Mouse (Mus musculus) limb, embryonic 11.5 days (tissue): Measurements from ENCODE around the gene Tk1. TPM values are rescaled to one million over a fixed set of nuclear protein-coding genes. Genes with fewer than 3 reads are reported as not detected.

Experiments
- ATAC-seq: fragments of 200-750 bp; cut with Nextera tagmentation; 2 replicates; pipeline ENCODE4 v1.8.0; 2017; ENCODE audit warnings: low read depth; ENCODE audit not compliant: insufficient number of reproducible peaks, low FRiP score, low TSS enrichment
- DNase-seq: peaks from one replicate; pipeline ENCODE4 v3.0.0-alpha.2; 2015; ENCODE audit warnings: low spot score
- H3K27ac ChIP-seq: fragments of 300-500 bp; sonication (generic); replicated peaks from 2 replicates; pipeline ENCODE4 v1.5.1; 2014; ENCODE audit warnings: low read depth, mild to moderate bottlenecking, low read length
- H3K27me3 ChIP-seq: fragments of 300-500 bp; sonication (generic); 2 replicates; pipeline ENCODE4 v1.6.1; 2014; ENCODE audit warnings: mild to moderate bottlenecking, low read length, mixed read lengths; ENCODE audit not compliant: control insufficient read depth, insufficient read depth
- H3K36me3 ChIP-seq: fragments of 300-500 bp; sonication (generic); 2 replicates; pipeline ENCODE4 v1.6.1; 2014; ENCODE audit warnings: mild to moderate bottlenecking, low read length, moderate library complexity, mixed read lengths; ENCODE audit not compliant: control insufficient read depth, insufficient read depth
- H3K4me1 ChIP-seq: fragments of 300-500 bp; sonication (generic); 2 replicates; pipeline ENCODE4 v1.6.1; 2014; ENCODE audit warnings: low read length, mixed read lengths; ENCODE audit not compliant: control insufficient read depth, insufficient read depth
- H3K4me2 ChIP-seq: fragments of 300-500 bp; sonication (generic); 2 replicates; pipeline ENCODE4 v1.6.1; 2014; ENCODE audit warnings: low read depth, mild to moderate bottlenecking, moderate library complexity; ENCODE audit not compliant: severe bottlenecking
- H3K4me3 ChIP-seq: fragments of 300-500 bp; sonication (generic); 2 replicates; pipeline ENCODE4 v1.5.1; 2014; ENCODE audit warnings: low read depth, low read length
- H3K9ac ChIP-seq: fragments of 300-500 bp; sonication (generic); 2 replicates; pipeline ENCODE4 v1.6.1; 2014; ENCODE audit warnings: mild to moderate bottlenecking, low read length
- H3K9me3 ChIP-seq: fragments of 300-500 bp; sonication (generic); 2 replicates; pipeline ENCODE4 v1.6.1; 2016; ENCODE audit warnings: low read length; ENCODE audit not compliant: control insufficient read depth
- WGBS: fragments of 180-500 bp; shearing (Covaris S2); extraction: QIAGEN DNeasy Blood & Tissue Kit; methylation state at CpG from one replicate; pipeline ENCODE4 v1.1.7; 2014; 5-methylcytosine and 5-hydroxymethylcytosine counted together
- polyA plus RNA-seq: library from polyadenylated mRNA; unstranded; fragments of >200 nt; fragmentation: Nextera tagmentation; extraction: Ambion mirVana; gene quantifications from 2 replicates; pipeline ENCODE4 v1.2.1, GENCODE M21; 2014

The Tk1 gene
- polyA plus RNA-seq, 1 experiment from 2014 or later, result 138 TPM

DNA sequence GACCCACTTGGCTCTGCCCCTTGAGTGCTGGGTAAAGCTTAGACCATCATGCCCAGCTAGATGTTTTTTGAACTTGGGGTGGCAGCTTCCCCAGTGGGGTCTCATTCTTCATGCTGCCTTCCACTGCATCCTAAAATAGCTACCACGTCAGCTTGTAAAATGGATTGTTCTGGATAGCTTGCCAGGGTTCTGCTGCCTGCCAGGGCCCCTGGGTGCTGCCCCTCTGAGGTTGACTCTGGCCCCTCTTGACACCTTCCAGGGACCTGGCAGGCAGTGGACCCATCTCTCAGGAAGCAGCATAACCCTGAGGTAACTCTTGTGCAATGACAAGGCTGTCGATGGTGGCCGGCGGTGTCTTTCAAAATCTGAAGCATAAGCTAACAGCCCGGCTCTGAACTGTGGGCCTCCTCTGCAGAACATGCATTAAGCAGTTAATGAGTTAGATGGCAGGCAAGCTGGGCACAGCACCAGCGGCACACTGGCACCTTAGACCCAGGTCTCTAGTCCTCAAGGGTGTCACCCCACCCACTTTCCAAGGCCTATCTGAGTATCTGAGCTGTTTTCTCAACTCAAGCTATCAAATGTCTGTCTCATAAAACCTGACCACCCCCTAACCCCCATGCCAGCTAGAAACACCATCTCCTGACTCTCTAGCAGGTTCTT, 11.1 kb downstream of the Tk1 start:
- WGBS, result 97% methylated on average over 6 of the region's 6 CpGs
- H3K36me3 ChIP-seq, result peaks cover 34% of the 10 kb centered on the region

GRCm38 (mm10) chr11:117813867-117814266, 12.0 kb downstream of the Tk1 start:
- H3K27ac ChIP-seq, result no peak overlapping the region
- H3K4me2 ChIP-seq, result no peak overlapping the region
- H3K4me1 ChIP-seq, result peaks cover 10% of the 10 kb centered on the region
- no peaks in the 10 kb centered on the region for H3K9me3 ChIP-seq
- no peak overlapping the region for H3K9ac ChIP-seq
- H3K4me3 ChIP-seq, result no peak overlapping the region
- WGBS, result 83% methylated on average over 5 of the region's 5 CpGs
- H3K27me3 ChIP-seq, result no peaks in the 10 kb centered on the region
- H3K36me3 ChIP-seq, result peaks cover 31% of the 10 kb centered on the region
- ATAC-seq (no peak), DNase-seq (no peak)

More for the DNA sequence above, 11.1 kb downstream of the Tk1 start:
- no peak for ATAC-seq
- no peak overlapping the region for H3K27ac ChIP-seq
- H3K27me3 ChIP-seq, result no peaks in the 10 kb centered on the region
- DNase-seq, result no peak
- H3K4me3 ChIP-seq, result no peak overlapping the region
- peaks cover 10% of the 10 kb centered on the region for H3K4me1 ChIP-seq
- H3K4me2 ChIP-seq, result no peak overlapping the region
- H3K9me3 ChIP-seq, result no peaks in the 10 kb centered on the region
- no peak overlapping the region for H3K9ac ChIP-seq

GRCm38 (mm10) chr11:117810401-117811046, 15.4 kb downstream of the Tk1 start:
- ATAC-seq (peak; percentile 77), DNase-seq (peak; percentile 88)
- peak overlapping the region; percentile 62 for H3K4me3 ChIP-seq
- H3K4me1 ChIP-seq, result peaks cover 10% of the 10 kb centered on the region
- peaks cover 23% of the 10 kb centered on the region for H3K36me3 ChIP-seq
- peak overlapping the region; percentile 99 for H3K4me2 ChIP-seq
- no peaks in the 10 kb centered on the region for H3K9me3 ChIP-seq
- no peak overlapping the region for H3K27ac ChIP-seq
- H3K9ac ChIP-seq, result peak overlapping the region; percentile 43; the same call in 1 of the 2 replicates
- no peaks in the 10 kb centered on the region for H3K27me3 ChIP-seq
- under 1% methylated on average over 21 of the region's 21 CpGs for WGBS

DNA sequence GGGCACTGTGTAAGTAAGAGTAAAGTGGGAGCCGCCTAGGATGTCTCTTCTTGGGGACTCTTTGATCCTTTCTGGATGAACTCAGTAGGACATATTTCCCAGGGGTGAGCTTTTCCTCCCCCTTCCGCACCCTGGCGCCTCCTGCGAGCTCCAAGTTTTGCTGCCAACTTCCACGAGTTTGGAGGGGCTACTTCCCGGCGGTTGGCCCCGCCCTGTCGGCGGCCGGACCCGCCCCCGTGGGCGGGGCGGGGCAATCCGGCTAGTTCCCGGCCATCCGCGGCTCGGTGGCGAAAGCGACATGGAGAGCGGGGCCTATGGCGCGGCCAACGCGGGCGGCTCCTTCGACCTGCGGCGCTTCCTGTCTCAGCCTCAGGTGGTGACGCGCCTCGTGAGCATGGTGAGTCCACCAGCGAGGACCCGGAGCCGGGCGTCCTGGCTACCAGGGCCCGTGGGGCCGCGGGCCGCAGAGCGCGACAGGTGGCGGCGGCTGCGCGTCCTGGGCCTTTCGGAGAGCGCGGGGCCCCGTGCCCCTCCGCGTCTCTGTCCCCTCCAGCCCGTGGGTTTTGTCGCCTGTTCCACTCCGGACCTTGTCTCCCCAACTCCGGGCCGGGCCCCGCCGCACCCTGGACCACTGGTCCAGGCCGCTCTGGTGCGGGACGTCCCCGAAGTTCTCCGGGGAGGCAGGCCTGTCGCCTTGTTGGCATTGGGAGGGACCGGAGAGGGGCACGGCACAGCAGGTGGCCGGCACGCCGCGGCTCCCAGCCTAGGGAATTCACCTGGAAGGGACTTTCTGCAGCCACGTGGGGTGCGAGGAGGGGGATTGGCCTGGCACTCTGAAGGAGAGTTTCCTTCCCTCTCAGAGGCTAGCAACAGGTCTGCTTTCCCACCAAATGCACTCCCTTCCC, 16.2 kb downstream of the Tk1 start, which contains the start of the genes Gm20708 and Syngr2:
Gene Gm20708, plus strand, starts transcription at position 262 of the 905 bp plus-strand sequence.
Gene Syngr2, plus strand, starts transcription at position 262 of the 905 bp plus-strand sequence.
- Histone ChIP-seq H3K27me3 (no peaks in the 10 kb centered on the region), H3K36me3 (peaks cover 20% of the 10 kb centered on the region), H3K4me2 (peak within 1 kb of the TSS; percentile 99), H3K4me3 (peak within 1 kb of the TSS; percentile 62), H3K4me1 (peaks cover 10% of the 10 kb centered on the region), H3K9ac (peak within 1 kb of the TSS; percentile 43; the same call in 1 of the 2 replicates), H3K27ac (no peak within 1 kb of the TSS), H3K9me3 (no peaks in the 10 kb centered on the region)
- ATAC-seq (peak; percentile 45; the same call in 1 of the 2 replicates), DNase-seq (peak; percentile 83)
- WGBS, result under 1% methylated on average over 73 of the region's 75 CpGs

GRCm38 (mm10) chr11:117806781-117807180, 19.1 kb downstream of the Tk1 start:
- ATAC-seq (no peak), DNase-seq (no peak)
- 92% methylated on average over 6 of the region's 6 CpGs for WGBS
- Histone ChIP-seq H3K9ac (no peak overlapping the region), H3K36me3 (peaks cover 2% of the 10 kb centered on the region; the same call in 1 of the 2 replicates), H3K4me2 (no peak overlapping the region), H3K4me1 (peaks cover 10% of the 10 kb centered on the region), H3K27me3 (no peaks in the 10 kb centered on the region), H3K27ac (no peak overlapping the region), H3K9me3 (no peaks in the 10 kb centered on the region), H3K4me3 (no peak overlapping the region)

- Histone ChIP-seq H3K36me3 (peaks cover 2% of the 10 kb centered on the region; the same call in 1 of the 2 replicates), H3K27ac (no peak overlapping the region)
- 89% methylated on average over 3 of the region's 3 CpGs for WGBS
Measured at GRCm38 (mm10) chr11:117803166-117803688, 22.7 kb downstream of the Tk1 start.

GRCm38 (mm10) chr11:117801650-117802049, 24.2 kb downstream of the Tk1 start:
- ATAC-seq, result no peak
- peaks cover 3% of the 10 kb centered on the region; the same call in 1 of the 2 replicates for H3K4me1 ChIP-seq
- DNase-seq, result no peak
- no peak overlapping the region for H3K4me3 ChIP-seq
- no peak overlapping the region for H3K9ac ChIP-seq
- no peak overlapping the region for H3K4me2 ChIP-seq
- H3K36me3 ChIP-seq, result peaks cover 2% of the 10 kb centered on the region; the same call in 1 of the 2 replicates
- H3K27ac ChIP-seq, result no peak overlapping the region
- no peaks in the 10 kb centered on the region for H3K27me3 ChIP-seq
- 69% methylated on average over 7 of the region's 7 CpGs for WGBS
- no peaks in the 10 kb centered on the region for H3K9me3 ChIP-seq

More at GRCm38 (mm10) chr11:117803166-117803688, 22.7 kb downstream of the Tk1 start:
- no peak overlapping the region for H3K9ac ChIP-seq
- H3K4me1 ChIP-seq, result peaks cover 2% of the 10 kb centered on the region; the same call in 1 of the 2 replicates
- no peak overlapping the region for H3K4me2 ChIP-seq
- DNase-seq (no peak), ATAC-seq (no peak)
- no peaks in the 10 kb centered on the region for H3K27me3 ChIP-seq
- no peaks in the 10 kb centered on the region for H3K9me3 ChIP-seq
- no peak overlapping the region for H3K4me3 ChIP-seq
